Mouse (Mus musculus) cortical plate, adult 2 months (tissue): ENCODE measurements around the gene Ripor3.

Experiments used
- CTCF ChIP-seq: fragments of 200-500 bp; IDR thresholded peaks from 2 replicates; pipeline ENCODE4 v1.5.1; 2011; ENCODE audit warnings: mild to moderate bottlenecking, control low read depth, low read length; ENCODE audit not compliant: insufficient read depth; ENCODE audit errors: extremely low read depth
- POLR2A ChIP-seq: fragments of 200-500 bp; IDR thresholded peaks from 2 replicates; pipeline ENCODE4 v1.6.1; 2011; ENCODE audit warnings: mild to moderate bottlenecking, low read length, control low read depth; ENCODE audit not compliant: insufficient read depth; ENCODE audit errors: extremely low read depth

- TF ChIP-seq CTCF (no peak), POLR2A (no peak)
Measured at GRCm38 (mm10) chr2:167957539-167957938, 52.9 kb downstream of the Ripor3 start.
